Mouse (Mus musculus) hindbrain, postnatal 0 days (tissue): ENCODE measurements at regions not wholly inside any gene's neighbourhood (a gene's known extent, or its start where the extent isn't known, plus 50 kb on each side); places are given as distances from the start of the nearest gene placed in this dataset.

Source experiments
- ATAC-seq: fragments of 200-750 bp; cut with Nextera tagmentation; 2 replicates; pipeline ENCODE4 v1.8.0; 2017; ENCODE audit warnings: mild to moderate bottlenecking, moderate TSS enrichment, moderate library complexity
- DNase-seq: peaks from one replicate; pipeline ENCODE4 v3.0.0-alpha.2; 2015; ENCODE audit warnings: low spot score
- H3K27ac ChIP-seq: fragments of 300-500 bp; sonication (generic); 2 replicates; pipeline ENCODE4 v1.5.1; 2014; ENCODE audit warnings: mild to moderate bottlenecking
- H3K27me3 ChIP-seq: fragments of 300-500 bp; sonication (generic); 2 replicates; pipeline ENCODE4 v1.6.1; 2014; ENCODE audit warnings: low read length, mixed read lengths; ENCODE audit not compliant: insufficient read depth
- H3K36me3 ChIP-seq: fragments of 300-500 bp; sonication (generic); 2 replicates; pipeline ENCODE4 v1.6.1; 2014; ENCODE audit warnings: low read length, mixed read lengths; ENCODE audit not compliant: insufficient read depth
- H3K4me1 ChIP-seq: fragments of 300-500 bp; sonication (generic); 2 replicates; pipeline ENCODE4 v1.6.1; 2014; ENCODE audit warnings: antibody characterized with exemption, low read length, mixed read lengths; ENCODE audit not compliant: insufficient read depth
- H3K4me2 ChIP-seq: fragments of 300-500 bp; sonication (generic); 2 replicates; pipeline ENCODE4 v1.6.1; 2014; ENCODE audit warnings: low read depth, mild to moderate bottlenecking, low read length, moderate library complexity, mixed read lengths
- H3K4me3 ChIP-seq: fragments of 300-500 bp; sonication (generic); 2 replicates; pipeline ENCODE4 v1.5.1; 2014; ENCODE audit warnings: low read length
- H3K9ac ChIP-seq: fragments of 300-500 bp; sonication (generic); replicated peaks from 2 replicates; pipeline ENCODE4 v1.6.1; 2014; ENCODE audit warnings: mild to moderate bottlenecking, low read length, moderate library complexity, mixed read lengths
- H3K9me3 ChIP-seq: fragments of 300-500 bp; sonication (generic); 2 replicates; pipeline ENCODE4 v1.6.1; 2016; ENCODE audit warnings: low read length, mixed read lengths
- CTCF ChIP-seq: IDR thresholded peaks from 2 replicates; pipeline ENCODE4 v1.5.1; 2016; ENCODE audit warnings: antibody characterized with exemption, control low read depth, low read depth
- WGBS: fragments of 180-500 bp; shearing (Covaris S2); extraction: QIAGEN DNeasy Blood & Tissue Kit; methylation state at CpG from one replicate; pipeline ENCODE4 v1.1.7; 2014; 5-methylcytosine and 5-hydroxymethylcytosine counted together

GRCm38 (mm10) chr13:30085446-30085845, 50.8 kb upstream of the Mboat1 start:
- H3K27me3 ChIP-seq = no peaks in the 10 kb centered on the region
- H3K9ac ChIP-seq = no peak overlapping the region
- no peak overlapping the region; the same call in 1 of the 2 replicates for H3K4me2 ChIP-seq
- no peaks in the 10 kb centered on the region for H3K36me3 ChIP-seq
- ATAC-seq (peak; percentile 52; the same call in 1 of the 2 replicates), DNase-seq (peak; percentile 18)
- no peaks in the 10 kb centered on the region for H3K9me3 ChIP-seq
- H3K4me1 ChIP-seq = no peaks in the 10 kb centered on the region
- no peak; the same call in 1 of the 2 replicates for TF ChIP-seq CTCF
- H3K4me3 ChIP-seq = no peak overlapping the region
- WGBS = 61% methylated on average over 4 of the region's 4 CpGs
- H3K27ac ChIP-seq = no peak overlapping the region

- peak; percentile 92 for TF ChIP-seq CTCF
- WGBS = 1% methylated on average over 10 of the region's 10 CpGs
- ATAC-seq (peak; percentile 95), DNase-seq (peak; percentile 95)
- Histone ChIP-seq H3K36me3 (no peaks in the 10 kb centered on the region), H3K9me3 (no peaks in the 10 kb centered on the region), H3K27me3 (no peaks in the 10 kb centered on the region), H3K27ac (no peak overlapping the region), H3K4me2 (peak overlapping the region; percentile 31; the same call in 1 of the 2 replicates), H3K4me3 (no peak overlapping the region), H3K9ac (no peak overlapping the region), H3K4me1 (no peaks in the 10 kb centered on the region)
Measured at GRCm38 (mm10) chr13:30085005-30085404, 51.3 kb upstream of the Mboat1 start.

GRCm38 (mm10) chr13:30084386-30084785, 51.9 kb upstream of the Mboat1 start:
- Histone ChIP-seq H3K36me3 (no peaks in the 10 kb centered on the region), H3K9me3 (no peaks in the 10 kb centered on the region), H3K4me2 (no peak overlapping the region), H3K4me3 (no peak overlapping the region), H3K27me3 (no peaks in the 10 kb centered on the region), H3K27ac (no peak overlapping the region), H3K4me1 (no peaks in the 10 kb centered on the region), H3K9ac (no peak overlapping the region)
- no peak for DNase-seq
- TF ChIP-seq CTCF = no peak
- WGBS = 76% methylated on average over 5 of the region's 5 CpGs
- ATAC-seq = no peak

DNA sequence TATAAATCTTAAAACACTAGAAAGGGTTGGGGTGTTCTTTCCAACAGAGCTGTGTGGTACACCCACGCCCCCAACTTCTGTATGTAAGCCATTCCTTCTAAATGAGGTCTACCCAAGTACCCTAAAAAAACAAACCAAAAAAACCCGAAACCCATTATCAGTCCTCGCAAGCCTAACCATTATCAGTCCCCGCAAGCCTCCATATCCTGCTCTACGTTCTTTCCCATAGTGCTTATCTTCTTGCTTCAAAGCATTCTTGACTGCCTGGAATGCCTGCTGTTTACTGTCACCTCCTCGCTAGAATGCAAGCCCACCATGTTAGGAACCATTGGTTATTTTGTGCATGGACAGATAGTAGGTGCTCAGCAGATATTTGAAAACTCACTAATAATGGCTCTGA, 52.3 kb upstream of the Mboat1 start:
- Histone ChIP-seq H3K9me3 (no peaks in the 10 kb centered on the region), H3K36me3 (no peaks in the 10 kb centered on the region), H3K27me3 (no peaks in the 10 kb centered on the region), H3K9ac (no peak overlapping the region), H3K4me3 (no peak overlapping the region), H3K4me1 (no peaks in the 10 kb centered on the region), H3K27ac (no peak overlapping the region), H3K4me2 (no peak overlapping the region)
- DNase-seq = no peak
- no peak for TF ChIP-seq CTCF
- no peak for ATAC-seq
- WGBS = 89% methylated on average over 6 of the region's 6 CpGs

GRCm38 (mm10) chr13:30082761-30083160, 53.5 kb upstream of the Mboat1 start:
- no peak overlapping the region for H3K4me2 ChIP-seq
- H3K9ac ChIP-seq = no peak overlapping the region

DNA sequence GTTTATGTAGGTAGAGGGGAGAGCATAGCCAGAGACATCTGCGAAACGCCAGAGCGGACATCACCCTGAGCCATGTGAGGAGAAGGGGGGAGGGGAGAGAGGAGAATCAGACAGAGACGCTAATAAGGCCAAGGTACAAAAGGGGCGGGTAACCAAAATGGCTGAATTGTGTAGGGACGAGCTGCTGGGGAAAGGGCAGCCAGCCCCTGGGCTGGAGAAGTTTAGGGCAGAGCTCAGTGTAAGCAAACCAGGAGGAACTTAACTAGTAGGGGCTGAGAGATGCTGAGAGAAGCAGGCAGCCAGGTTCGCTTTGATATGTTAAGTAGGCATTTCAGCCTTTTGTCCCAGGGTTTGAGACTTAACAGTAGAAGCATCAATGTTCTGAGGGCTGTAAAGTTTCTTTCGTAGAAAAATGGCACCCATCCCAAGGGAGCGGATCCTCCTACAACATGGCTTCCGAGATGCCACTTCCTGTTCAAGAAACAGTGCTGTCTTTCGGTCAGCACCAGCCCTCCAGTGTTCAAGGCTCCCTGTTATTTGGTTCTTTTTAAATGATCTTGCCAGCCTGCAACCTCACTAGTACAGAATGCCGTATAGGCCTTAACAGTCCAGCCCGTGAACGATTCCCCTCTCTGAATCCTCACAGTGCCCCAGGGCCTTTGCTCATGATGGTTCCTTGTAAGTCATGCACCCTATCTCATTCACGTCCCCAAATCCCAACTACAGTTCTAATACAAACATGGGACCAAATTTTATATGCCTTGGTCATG, 55.4 kb upstream of the Mboat1 start:
- Histone ChIP-seq H3K9me3 (no peaks in the 10 kb centered on the region), H3K27ac (no peak overlapping the region), H3K4me3 (no peak overlapping the region), H3K27me3 (no peaks in the 10 kb centered on the region), H3K9ac (no peak overlapping the region), H3K4me2 (no peak overlapping the region), H3K4me1 (no peaks in the 10 kb centered on the region), H3K36me3 (no peaks in the 10 kb centered on the region)
- no peak for DNase-seq
- TF ChIP-seq CTCF = no peak
- 61% methylated on average over 15 of the region's 15 CpGs for WGBS
- ATAC-seq = no peak; the same call in 1 of the 2 replicates

More at GRCm38 (mm10) chr13:30082761-30083160, 53.5 kb upstream of the Mboat1 start:
- H3K4me1 ChIP-seq = no peaks in the 10 kb centered on the region
- TF ChIP-seq CTCF = no peak
- no peaks in the 10 kb centered on the region for H3K9me3 ChIP-seq
- DNase-seq = no peak
- no peak overlapping the region for H3K27ac ChIP-seq
- no peak overlapping the region for H3K4me3 ChIP-seq
- WGBS = 69% methylated on average over 2 of the region's 2 CpGs
- H3K27me3 ChIP-seq = no peaks in the 10 kb centered on the region
- no peaks in the 10 kb centered on the region for H3K36me3 ChIP-seq
- no peak for ATAC-seq

DNA sequence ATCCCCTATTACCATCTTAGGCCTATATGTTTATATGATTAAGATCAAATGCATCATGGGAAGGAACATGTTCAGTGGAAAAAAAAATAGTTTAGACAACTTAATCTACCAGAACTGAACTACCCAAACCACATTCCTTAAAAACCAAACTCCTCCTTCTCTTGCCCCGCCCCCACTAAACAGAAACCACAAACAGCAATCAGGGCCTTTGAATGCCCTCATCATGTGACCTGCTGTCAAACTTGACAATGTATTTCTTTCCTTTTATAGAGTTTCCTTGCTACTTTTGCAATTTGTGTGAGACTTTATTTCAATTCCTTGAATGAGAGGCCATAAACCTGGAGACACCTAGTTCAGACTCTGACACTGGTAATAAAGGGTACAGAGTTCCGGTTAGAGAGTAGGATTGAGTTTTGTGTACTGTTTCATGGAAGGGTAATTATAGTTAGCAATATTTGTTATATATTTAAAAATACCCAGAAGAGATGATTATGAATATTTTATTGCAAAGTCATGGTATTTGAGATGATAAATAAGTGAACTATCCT, 61.7 kb upstream of the Mboat1 start:
- Histone ChIP-seq H3K36me3 (no peaks in the 10 kb centered on the region), H3K27ac (no peak overlapping the region), H3K4me1 (no peaks in the 10 kb centered on the region), H3K4me3 (no peak overlapping the region), H3K27me3 (no peaks in the 10 kb centered on the region), H3K9ac (no peak overlapping the region), H3K9me3 (no peaks in the 10 kb centered on the region), H3K4me2 (no peak overlapping the region)
- ATAC-seq = no peak
- no peak for DNase-seq
- TF ChIP-seq CTCF = no peak
- 91% methylated on average over 2 of the region's 2 CpGs for WGBS
